Mouse (Mus musculus): ENCODE data around the gene Ankrd63. TPM values are rescaled to one million over a fixed set of nuclear protein-coding genes. Genes with fewer than 3 reads are reported as not detected.
A peak's percentile ranks its signal among the peaks of the same experiment; 100 is the strongest.

The Ankrd63 gene
- polyA plus RNA-seq, 1 experiment from 2014 or later, result 0.11 TPM

GRCm38 (mm10) chr2:118663804-118664766 is 39.7 kb downstream of the Ankrd63 start:
- H3K9me3 ChIP-seq (ENCODE audit: control insufficient read depth, low read length), result no peaks in the 10 kb centered on the region
- peak; percentile 31; the same call in 1 of the 2 replicates for ATAC-seq (ENCODE audit: low read depth)

DNA sequence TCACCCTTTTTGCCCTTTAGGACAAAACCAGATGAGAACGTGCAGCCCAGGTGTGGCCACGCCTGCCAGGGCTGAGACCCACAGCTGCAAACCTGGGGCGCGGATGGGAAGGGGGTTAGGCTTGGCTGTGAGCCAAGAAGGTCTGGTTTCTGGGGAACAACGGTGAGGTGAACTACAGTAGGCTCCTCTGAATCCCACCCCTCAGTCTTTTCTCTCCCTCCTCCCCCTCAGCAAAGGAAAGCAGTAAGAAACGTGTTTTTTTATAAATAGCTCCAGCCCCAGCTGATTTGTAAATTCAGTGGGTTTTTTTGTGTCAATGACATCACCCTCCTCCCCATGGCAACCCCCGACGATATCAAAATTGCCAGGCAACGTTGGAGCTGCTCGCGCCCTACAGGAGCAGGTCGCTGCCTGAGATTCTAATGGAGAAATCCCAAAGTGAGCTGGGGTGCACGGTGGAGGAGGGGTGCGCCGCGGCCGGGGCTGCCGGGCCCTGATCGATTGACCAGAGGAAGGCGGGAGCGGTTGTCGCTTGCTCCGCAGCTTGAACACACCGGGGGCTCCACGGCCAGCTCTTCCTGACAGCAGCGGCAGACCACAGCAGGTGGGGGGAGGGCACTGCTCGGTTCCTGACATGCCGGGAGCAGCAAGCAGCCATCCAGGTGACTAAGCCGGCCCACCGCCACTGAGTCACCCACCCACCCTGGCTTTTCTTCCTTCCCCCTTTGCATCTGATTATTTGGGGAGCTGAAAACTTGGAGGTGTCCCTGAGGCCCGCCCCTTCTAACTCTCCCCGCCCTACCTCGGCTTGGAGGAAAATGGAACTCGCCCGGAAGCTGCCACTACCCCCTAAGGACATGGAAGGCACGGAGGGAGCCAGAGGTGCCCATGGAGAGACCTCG is 40.6 kb downstream of the Ankrd63 start, which contains the start of gene Pak6:
Gene Pak6 (plus strand): TSS at position 402 of the 902 bp plus-strand sequence.
- no peaks in the 10 kb centered on the region for H3K9me3 ChIP-seq (ENCODE audit: control insufficient read depth, low read length)
- peak; percentile 24; the same call in 1 of the 2 replicates for ATAC-seq (ENCODE audit: low read depth)
- no peaks in the 10 kb centered on the region for H3K36me3 ChIP-seq (ENCODE audit: control insufficient read depth, insufficient read depth, low read length)
- H3K27ac ChIP-seq (replicated peaks; ENCODE audit: low read depth, low read length), result no peak within 1 kb of the TSS
- peaks cover 28% of the 10 kb centered on the region for H3K27me3 ChIP-seq (replicated peaks; ENCODE audit: control insufficient read depth, insufficient read depth, low read length)
- no peak for DNase-seq (ENCODE audit: low spot score)
- peak within 1 kb of the TSS; percentile 51 for H3K9ac ChIP-seq (ENCODE audit: low read depth, low read length)
- H3K4me1 ChIP-seq (ENCODE audit: control insufficient read depth, insufficient read depth, low read length), result peaks cover 14% of the 10 kb centered on the region
- 2% methylated on average over 28 of the region's 37 CpGs for WGBS
- peak within 1 kb of the TSS; percentile 84 for H3K4me2 ChIP-seq (ENCODE audit: low read depth, low read length)
- H3K4me3 ChIP-seq (ENCODE audit: low read depth, low read length), result peak within 1 kb of the TSS; percentile 45

More at GRCm38 (mm10) chr2:118663804-118664766, 39.7 kb downstream of the Ankrd63 start:
- Histone ChIP-seq H3K4me3 (ENCODE audit: low read depth, low read length) (peak overlapping the region; percentile 45), H3K9ac (ENCODE audit: low read depth, low read length) (peak overlapping the region; percentile 51; the same call in 1 of the 2 replicates), H3K27ac (replicated peaks; ENCODE audit: low read depth, low read length) (no peak overlapping the region), H3K27me3 (replicated peaks; ENCODE audit: control insufficient read depth, insufficient read depth, low read length) (peaks cover 28% of the 10 kb centered on the region), H3K4me2 (ENCODE audit: low read depth, low read length) (peak overlapping the region; percentile 84), H3K4me1 (ENCODE audit: control insufficient read depth, insufficient read depth, low read length) (peaks cover 12% of the 10 kb centered on the region), H3K36me3 (ENCODE audit: control insufficient read depth, insufficient read depth, low read length) (no peaks in the 10 kb centered on the region)
- WGBS, result 53% methylated on average over 19 of the region's 19 CpGs
- DNase-seq (ENCODE audit: low spot score), result no peak

DNA sequence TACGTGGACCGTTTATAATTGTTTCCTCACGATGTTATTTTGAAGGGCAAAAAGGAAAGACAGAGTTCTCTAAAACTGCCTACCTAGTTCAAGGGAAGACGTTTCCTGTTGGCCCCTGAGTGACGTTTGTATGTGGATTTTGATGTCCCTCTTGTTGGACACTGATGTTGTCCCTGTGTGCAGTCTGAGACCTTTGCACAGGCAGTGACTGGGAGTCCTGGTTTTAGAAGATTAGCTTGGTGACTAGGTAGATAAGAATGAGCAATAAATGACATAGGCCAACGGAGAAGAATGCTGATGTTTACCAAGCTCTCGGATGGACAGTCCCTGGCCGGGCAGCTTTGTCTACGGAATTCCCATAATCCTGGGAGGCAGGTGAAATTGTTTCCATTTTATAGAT is 41.9 kb downstream of the Ankrd63 start:
- no peak for DNase-seq (ENCODE audit: low spot score)
- 76% methylated on average over 9 of the region's 9 CpGs for WGBS
- no peaks in the 10 kb centered on the region for H3K36me3 ChIP-seq (ENCODE audit: control insufficient read depth, insufficient read depth, low read length)
- no peak overlapping the region for H3K9ac ChIP-seq (ENCODE audit: low read depth, low read length)
- no peak overlapping the region for H3K27ac ChIP-seq (replicated peaks; ENCODE audit: low read depth, low read length)
- peaks cover 28% of the 10 kb centered on the region for H3K27me3 ChIP-seq (replicated peaks; ENCODE audit: control insufficient read depth, insufficient read depth, low read length)
- no peak overlapping the region for H3K4me2 ChIP-seq (ENCODE audit: low read depth, low read length)
- H3K4me3 ChIP-seq (ENCODE audit: low read depth, low read length), result no peak overlapping the region
- no peak for ATAC-seq (ENCODE audit: low read depth)
- H3K4me1 ChIP-seq (ENCODE audit: control insufficient read depth, insufficient read depth, low read length), result peaks cover 14% of the 10 kb centered on the region
- H3K9me3 ChIP-seq (ENCODE audit: control insufficient read depth, low read length), result no peaks in the 10 kb centered on the region

DNA sequence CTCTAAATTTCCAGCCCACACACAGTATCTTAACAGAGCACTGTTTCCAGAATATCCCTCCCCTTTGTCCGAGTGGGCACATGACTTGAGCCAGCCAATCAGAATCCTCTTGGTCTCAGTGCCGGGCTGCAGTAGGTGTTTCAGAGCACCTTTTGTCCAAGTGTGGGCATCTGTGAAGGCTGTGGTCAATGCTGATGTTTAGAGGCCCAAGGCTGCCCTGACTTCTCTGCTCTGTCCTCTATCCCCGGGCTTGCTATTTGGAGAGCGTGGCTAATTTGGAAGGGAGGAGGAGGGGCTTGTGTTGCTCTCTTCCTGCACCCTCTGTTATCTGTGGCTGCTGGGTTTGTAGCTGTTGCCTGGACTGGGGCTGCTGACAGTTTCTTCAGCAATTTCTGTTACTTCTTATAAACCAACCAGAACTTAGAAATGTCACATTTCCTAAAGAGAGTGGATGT is 43.7 kb downstream of the Ankrd63 start:
- Histone ChIP-seq H3K4me2 (ENCODE audit: low read depth, low read length) (peak overlapping the region; percentile 51), H3K27ac (replicated peaks; ENCODE audit: low read depth, low read length) (no peak overlapping the region), H3K4me1 (ENCODE audit: control insufficient read depth, insufficient read depth, low read length) (peaks cover 20% of the 10 kb centered on the region), H3K36me3 (ENCODE audit: control insufficient read depth, insufficient read depth, low read length) (no peaks in the 10 kb centered on the region), H3K9ac (ENCODE audit: low read depth, low read length) (peak overlapping the region; percentile 21), H3K27me3 (replicated peaks; ENCODE audit: control insufficient read depth, insufficient read depth, low read length) (peaks cover 28% of the 10 kb centered on the region), H3K9me3 (ENCODE audit: control insufficient read depth, low read length) (no peaks in the 10 kb centered on the region), H3K4me3 (ENCODE audit: low read depth, low read length) (peak overlapping the region; percentile 34)
- peak; percentile 54 for DNase-seq (ENCODE audit: low spot score)
- WGBS, result 0% methylated on average over 4 of the region's 4 CpGs
- ATAC-seq (ENCODE audit: low read depth), result peak; percentile 67

DNA sequence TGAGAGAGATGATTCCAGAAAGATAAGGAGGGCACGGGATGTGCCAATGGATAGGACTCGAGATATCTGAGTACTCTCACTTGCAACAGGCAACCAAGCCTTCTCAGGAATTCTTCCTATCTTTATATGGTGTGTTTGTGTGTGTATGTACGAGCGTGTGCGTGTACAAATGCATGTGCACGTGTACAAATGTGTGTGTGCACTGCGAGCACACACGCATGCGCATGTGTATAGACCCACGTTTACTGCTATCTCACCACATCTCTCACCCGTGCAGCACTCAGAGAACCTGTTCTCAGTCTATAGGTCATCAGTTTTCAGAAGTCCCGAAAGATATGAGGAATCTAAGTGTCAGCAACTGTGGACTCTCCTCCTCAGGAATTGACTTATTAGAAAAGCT is 44.3 kb downstream of the Ankrd63 start:
- H3K9ac ChIP-seq (ENCODE audit: low read depth, low read length), result no peak overlapping the region

DNA sequence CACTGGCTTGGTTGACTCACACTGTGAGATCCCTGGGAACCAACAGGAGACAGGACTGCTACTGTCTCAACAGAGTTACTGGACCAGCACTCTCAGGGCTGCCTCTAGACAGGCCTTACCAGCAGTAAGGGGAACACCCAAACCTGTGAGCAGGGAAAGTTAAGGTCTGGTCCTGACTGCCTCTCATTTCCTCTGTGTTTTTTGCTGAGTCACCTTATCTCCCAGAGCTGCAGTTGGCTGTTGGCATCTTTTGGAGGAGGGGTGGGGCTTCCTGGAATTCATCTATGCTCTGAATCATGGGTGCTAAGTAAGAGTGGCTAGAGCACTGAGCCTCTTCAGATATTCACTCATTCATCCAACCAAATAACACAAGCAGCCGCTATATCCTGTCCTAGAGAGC is 44.7 kb downstream of the Ankrd63 start:
- ATAC-seq (ENCODE audit: low read depth), result no peak
- Histone ChIP-seq H3K4me2 (ENCODE audit: low read depth, low read length) (no peak overlapping the region), H3K4me1 (ENCODE audit: control insufficient read depth, insufficient read depth, low read length) (peaks cover 25% of the 10 kb centered on the region), H3K9me3 (ENCODE audit: control insufficient read depth, low read length) (no peaks in the 10 kb centered on the region), H3K4me3 (ENCODE audit: low read depth, low read length) (no peak overlapping the region), H3K27me3 (replicated peaks; ENCODE audit: control insufficient read depth, insufficient read depth, low read length) (peaks cover 23% of the 10 kb centered on the region), H3K36me3 (ENCODE audit: control insufficient read depth, insufficient read depth, low read length) (no peaks in the 10 kb centered on the region), H3K27ac (replicated peaks; ENCODE audit: low read depth, low read length) (no peak overlapping the region), H3K9ac (ENCODE audit: low read depth, low read length) (no peak overlapping the region)
- DNase-seq (ENCODE audit: low spot score), result no peak
- 74% methylated on average over 1 of the region's 1 CpGs for WGBS

More for the DNA sequence above, 44.3 kb downstream of the Ankrd63 start:
- Histone ChIP-seq H3K4me1 (ENCODE audit: control insufficient read depth, insufficient read depth, low read length) (peaks cover 21% of the 10 kb centered on the region), H3K36me3 (ENCODE audit: control insufficient read depth, insufficient read depth, low read length) (no peaks in the 10 kb centered on the region), H3K4me2 (ENCODE audit: low read depth, low read length) (peak overlapping the region; percentile 51), H3K27ac (replicated peaks; ENCODE audit: low read depth, low read length) (no peak overlapping the region), H3K27me3 (replicated peaks; ENCODE audit: control insufficient read depth, insufficient read depth, low read length) (peaks cover 26% of the 10 kb centered on the region), H3K9me3 (ENCODE audit: control insufficient read depth, low read length) (no peaks in the 10 kb centered on the region), H3K4me3 (ENCODE audit: low read depth, low read length) (peak overlapping the region; percentile 34)
- DNase-seq (ENCODE audit: low spot score), result no peak
- ATAC-seq (ENCODE audit: low read depth), result no peak
- 82% methylated on average over 12 of the region's 12 CpGs for WGBS

DNA sequence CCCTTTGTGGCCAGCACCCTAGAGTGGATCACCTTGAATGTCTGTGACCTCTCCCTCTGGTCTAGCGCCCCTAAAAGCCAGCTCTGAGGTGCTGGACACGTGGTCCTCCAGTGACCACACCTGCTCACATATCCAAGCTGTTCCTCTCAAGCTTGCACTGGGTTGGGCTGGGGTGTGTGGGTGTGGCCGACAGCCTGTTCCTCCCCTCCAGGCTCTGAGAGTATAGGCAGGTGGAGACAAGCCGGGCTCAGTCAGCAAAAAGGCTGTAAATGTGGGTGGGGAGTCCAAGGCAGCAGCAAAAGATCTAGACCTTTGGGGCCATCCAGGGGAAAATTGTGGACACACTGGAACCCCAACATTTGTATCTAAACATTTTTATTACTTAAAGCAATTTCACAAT is 45.3 kb downstream of the Ankrd63 start:
- peak; percentile 48 for ATAC-seq (ENCODE audit: low read depth)
- H3K4me2 ChIP-seq (ENCODE audit: low read depth, low read length), result no peak overlapping the region
- WGBS, result 40% methylated on average over 4 of the region's 4 CpGs
- peak; percentile 67 for DNase-seq (ENCODE audit: low spot score)
- H3K4me1 ChIP-seq (ENCODE audit: control insufficient read depth, insufficient read depth, low read length), result peaks cover 26% of the 10 kb centered on the region
- no peak overlapping the region for H3K9ac ChIP-seq (ENCODE audit: low read depth, low read length)
- peaks cover 17% of the 10 kb centered on the region for H3K27me3 ChIP-seq (replicated peaks; ENCODE audit: control insufficient read depth, insufficient read depth, low read length)
- no peaks in the 10 kb centered on the region for H3K36me3 ChIP-seq (ENCODE audit: control insufficient read depth, insufficient read depth, low read length)
- H3K27ac ChIP-seq (replicated peaks; ENCODE audit: low read depth, low read length), result no peak overlapping the region
- no peaks in the 10 kb centered on the region for H3K9me3 ChIP-seq (ENCODE audit: control insufficient read depth, low read length)
- no peak overlapping the region for H3K4me3 ChIP-seq (ENCODE audit: low read depth, low read length)

DNA sequence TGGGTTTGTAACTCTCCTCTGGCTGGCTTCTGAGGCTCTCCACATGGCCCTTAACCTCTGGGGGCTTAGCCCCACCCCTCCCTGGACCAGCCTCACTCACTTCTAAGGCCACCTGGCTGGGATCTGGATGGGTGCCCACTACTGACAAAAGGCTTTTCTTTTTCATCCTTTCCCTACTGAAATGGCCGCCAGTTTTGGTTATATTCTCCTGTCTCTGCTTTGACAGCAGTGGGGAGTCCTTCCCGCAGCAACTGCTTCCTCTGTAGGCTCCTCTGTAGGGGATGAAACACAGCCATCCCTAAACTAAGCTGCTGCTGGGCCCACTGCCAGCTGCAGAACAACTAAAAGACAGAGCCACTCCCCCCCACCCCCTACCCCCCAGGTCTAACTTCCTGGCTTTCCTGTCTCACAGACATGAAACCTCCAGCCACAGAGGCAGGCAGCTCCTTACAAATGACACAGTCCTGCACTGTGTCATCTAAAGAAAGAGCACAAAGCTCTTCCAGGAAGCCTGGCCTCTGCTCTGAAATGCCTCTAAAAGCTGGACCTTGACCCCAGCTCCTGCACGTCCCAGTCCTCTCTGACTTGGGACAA is 47.0 kb downstream of the Ankrd63 start:
- Histone ChIP-seq H3K9ac (ENCODE audit: low read depth, low read length) (peak overlapping the region; percentile 15; the same call in 1 of the 2 replicates), H3K4me1 (ENCODE audit: control insufficient read depth, insufficient read depth, low read length) (peaks cover 21% of the 10 kb centered on the region), H3K27ac (replicated peaks; ENCODE audit: low read depth, low read length) (peak overlapping the region; percentile 16; the same call in 1 of the 2 replicates), H3K36me3 (ENCODE audit: control insufficient read depth, insufficient read depth, low read length) (no peaks in the 10 kb centered on the region), H3K4me3 (ENCODE audit: low read depth, low read length) (no peak overlapping the region), H3K4me2 (ENCODE audit: low read depth, low read length) (no peak overlapping the region), H3K9me3 (ENCODE audit: control insufficient read depth, low read length) (no peaks in the 10 kb centered on the region), H3K27me3 (replicated peaks; ENCODE audit: control insufficient read depth, insufficient read depth, low read length) (peaks cover under 1% of the 10 kb centered on the region; the same call in 1 of the 2 replicates)
- 17% methylated on average over 3 of the region's 3 CpGs for WGBS
- ATAC-seq (ENCODE audit: low read depth) (peak; percentile 51; the same call in 1 of the 2 replicates), DNase-seq (ENCODE audit: low spot score) (peak; percentile 74)

Data from embryonic facial prominence, embryonic 14.5 days (tissue).